Mouse (Mus musculus): ENCODE results near the gene 1700025G04Rik.

The 1700025G04Rik gene

DNA sequence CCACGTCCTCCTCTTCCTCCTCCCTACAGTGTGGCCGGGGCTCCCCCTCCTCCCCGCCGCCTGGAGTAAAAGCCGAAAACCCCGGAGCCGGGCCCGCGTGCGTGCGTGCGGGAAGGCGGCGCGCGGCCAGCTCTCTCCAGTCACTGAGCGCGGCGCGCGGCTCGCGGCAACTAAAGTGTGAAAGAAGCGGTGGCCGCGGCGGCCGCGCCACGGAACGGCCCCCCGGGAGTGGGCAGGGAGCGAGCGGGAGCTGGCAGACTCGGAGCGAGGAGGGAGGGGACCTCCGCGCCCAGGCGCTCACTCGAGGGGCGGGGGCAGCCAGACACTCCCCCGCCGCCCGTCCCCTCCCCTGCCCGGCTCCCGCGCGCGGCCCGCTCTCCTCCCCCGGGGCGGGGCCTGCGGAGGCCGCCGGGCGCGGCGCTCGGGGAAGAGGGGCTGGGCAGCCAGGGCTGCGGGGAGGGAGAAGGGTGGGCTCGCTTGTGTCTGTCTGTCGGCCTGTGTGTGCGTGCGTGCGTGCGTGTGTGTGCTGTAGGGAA lies at the start of gene 1700025G04Rik:
Gene 1700025G04Rik, minus strand, starts transcription at position 108 of the 536 bp plus-strand sequence.
- in situ Hi-C loops (cut with MseI, MboI): no loop called here

DNA sequence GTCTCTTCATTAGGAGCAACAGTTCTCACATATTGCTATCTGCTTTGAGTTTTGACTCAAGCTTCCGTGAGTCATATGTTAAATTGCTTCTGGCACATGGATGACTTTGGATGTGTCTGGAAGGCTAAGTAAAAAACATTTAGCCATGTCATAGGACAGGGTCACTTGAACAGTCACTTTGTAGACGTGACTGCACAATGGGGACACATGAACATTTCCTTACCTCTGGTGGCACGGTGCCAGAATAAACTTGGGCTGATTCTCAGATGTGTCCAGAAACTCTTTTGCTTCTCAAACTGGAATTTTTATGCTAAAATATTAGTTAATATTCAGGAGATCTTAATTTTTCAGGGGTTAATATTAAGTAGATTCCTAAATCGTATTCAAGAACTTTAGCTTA lies 49.6 kb upstream of the 1700025G04Rik start:
- in situ Hi-C loops (cut with MseI, MboI): no loop called here

DNA sequence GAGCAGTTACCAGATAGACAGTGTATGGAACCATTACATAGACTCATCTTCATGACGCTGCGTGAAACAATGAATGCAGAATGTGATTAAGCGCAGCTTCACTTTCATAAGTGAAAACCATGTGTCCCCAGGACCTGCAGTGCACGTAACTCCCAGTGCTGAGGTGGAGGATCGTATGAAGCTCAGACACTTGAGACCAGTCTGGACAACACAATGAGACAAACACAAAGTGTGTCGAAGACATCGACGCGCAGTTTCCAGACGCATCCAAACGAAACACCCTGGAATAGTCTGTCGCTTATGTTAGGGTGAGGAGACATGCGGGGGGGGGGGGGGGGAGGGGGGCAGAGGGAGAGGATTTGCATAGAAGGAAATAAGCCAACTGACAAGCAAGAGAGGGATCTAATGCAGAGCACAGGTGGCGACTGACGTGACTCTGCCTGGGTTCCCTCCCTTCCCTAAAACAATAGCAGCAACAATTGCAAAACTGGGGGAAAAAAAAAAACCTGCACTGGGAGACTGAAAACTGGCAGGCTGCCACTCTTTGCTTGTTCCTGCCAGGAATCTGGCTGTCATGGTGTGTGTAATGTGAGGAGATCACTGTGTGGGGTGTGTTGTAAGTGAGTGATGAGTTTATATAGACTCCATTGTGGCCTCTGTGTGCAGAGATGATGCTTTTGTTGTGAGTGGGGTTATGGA lies 40.3 kb upstream of the 1700025G04Rik start:
- in situ Hi-C loops (cut with MseI, MboI): no loop called here

DNA sequence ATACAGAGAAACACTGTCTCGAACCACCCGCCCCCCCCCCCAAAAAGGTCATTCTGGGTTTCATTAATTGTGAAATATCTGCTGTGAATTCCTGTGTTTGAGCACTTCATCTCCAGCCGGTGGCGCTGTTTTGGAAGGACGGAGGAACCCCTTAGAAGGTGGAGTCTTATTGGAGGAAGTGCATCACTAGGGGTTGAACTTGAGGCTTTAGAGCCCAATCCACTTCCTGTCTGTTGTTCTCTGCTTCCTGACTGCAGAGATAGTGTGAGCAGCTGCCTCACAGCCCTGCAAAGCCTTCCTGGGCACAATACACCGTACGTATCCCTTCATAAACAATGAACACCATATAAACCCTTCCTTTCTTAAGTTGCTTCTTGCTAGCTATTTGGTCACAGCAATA lies 35.5 kb upstream of the 1700025G04Rik start:
- in situ Hi-C loops (cut with MseI, MboI): no loop called here

DNA sequence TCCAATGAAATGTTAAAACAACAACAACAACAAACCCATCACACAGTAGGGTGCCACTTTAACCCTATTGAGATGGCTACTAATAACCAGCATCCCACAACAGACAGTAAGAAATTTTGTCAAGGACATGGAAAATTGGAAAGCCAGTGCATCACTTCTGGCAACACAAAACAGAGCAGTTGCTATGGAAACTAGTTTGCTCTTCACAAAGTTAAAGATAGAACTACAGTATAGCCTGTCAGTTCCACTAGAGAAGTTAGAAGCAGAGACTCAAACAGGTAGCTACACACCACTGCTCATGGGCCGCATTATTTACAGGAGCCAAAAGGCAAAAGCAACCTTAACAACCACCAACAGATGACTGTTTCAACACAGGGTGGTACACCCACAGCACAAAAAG lies 20.2 kb upstream of the 1700025G04Rik start:
- in situ Hi-C loops (cut with MseI, MboI): no loop called here

DNA sequence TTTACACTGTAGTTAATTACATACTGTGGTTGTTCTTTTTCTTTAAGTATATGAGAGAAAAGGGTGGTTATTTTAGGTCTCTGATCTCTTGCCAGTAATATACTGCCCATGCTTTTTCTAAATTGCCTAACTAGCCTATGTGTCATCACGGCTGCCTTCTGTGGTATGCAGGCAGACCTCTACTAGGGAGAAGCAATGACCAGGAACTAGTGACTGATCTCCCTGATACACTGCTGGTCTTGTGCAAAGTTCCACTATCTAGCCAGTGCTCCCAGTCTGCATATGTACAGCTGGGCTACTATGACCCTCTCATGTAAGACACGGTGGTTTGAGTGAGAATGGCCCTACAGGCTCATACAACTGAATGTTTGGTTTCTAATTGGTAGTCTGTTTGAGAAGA lies 16.2 kb upstream of the 1700025G04Rik start:
- in situ Hi-C loops (cut with MseI, MboI): no loop called here

DNA sequence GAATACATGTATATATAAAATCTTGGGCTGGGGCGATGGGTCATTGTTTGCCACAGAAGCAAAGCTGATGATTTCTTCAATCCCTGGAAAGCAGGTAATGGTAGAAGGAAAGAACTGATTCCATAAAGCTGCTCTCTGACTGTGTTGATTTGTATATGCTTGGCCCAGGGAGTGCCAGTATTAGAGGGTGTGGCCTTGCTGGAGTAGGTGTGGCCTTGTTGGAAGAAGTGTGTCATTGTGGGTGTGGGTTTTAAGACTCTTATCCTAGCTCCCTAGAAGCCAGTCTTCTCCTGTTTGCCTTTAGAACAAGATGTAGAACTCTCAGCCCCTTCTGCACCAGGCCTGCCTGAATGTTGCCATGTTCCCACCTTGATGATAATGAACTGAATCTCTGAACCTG lies 15.3 kb upstream of the 1700025G04Rik start:
- in situ Hi-C loops (cut with MseI, MboI): no loop called here

DNA sequence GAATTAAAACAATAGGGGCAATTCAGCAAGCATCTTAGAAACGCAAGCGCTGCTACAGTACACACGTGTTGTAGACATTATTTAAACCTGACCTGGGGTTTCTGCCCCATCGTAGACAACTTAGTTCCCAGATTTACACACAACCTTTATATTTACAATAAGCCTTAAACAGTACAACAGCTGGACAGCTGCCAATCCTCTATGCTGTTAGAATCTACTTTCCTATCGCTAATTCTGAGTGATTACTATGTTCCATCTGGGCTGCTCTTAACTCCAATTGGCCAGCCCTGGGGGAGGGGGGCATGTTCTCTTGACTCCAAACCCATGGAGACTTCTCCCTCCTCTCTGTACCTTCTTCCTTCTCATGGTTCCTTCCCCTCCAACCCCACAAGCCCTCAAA lies 11.8 kb upstream of the 1700025G04Rik start:
- in situ Hi-C loops (cut with MseI, MboI): no loop called here

DNA sequence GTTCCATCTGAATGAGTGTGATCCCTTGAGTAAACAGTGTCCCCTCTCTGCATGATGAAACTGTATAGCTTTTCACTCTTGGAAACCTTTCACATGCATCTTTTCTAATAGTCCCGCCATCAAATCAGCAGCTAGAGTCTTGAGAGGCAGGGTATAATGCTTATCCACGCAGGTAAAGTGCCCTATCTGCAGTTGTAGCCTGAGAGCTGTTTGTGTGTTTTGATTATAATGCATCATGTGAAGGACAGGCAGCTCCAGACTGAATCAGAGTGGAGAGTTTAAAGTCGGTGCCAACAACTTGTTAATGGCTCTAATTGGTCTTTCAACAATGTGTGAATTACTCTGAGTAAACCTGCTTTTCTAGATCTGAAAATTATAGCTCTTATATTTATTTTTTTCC lies 6.1 kb upstream of the 1700025G04Rik start:
- in situ Hi-C loops (cut with MseI, MboI): no loop called here

DNA sequence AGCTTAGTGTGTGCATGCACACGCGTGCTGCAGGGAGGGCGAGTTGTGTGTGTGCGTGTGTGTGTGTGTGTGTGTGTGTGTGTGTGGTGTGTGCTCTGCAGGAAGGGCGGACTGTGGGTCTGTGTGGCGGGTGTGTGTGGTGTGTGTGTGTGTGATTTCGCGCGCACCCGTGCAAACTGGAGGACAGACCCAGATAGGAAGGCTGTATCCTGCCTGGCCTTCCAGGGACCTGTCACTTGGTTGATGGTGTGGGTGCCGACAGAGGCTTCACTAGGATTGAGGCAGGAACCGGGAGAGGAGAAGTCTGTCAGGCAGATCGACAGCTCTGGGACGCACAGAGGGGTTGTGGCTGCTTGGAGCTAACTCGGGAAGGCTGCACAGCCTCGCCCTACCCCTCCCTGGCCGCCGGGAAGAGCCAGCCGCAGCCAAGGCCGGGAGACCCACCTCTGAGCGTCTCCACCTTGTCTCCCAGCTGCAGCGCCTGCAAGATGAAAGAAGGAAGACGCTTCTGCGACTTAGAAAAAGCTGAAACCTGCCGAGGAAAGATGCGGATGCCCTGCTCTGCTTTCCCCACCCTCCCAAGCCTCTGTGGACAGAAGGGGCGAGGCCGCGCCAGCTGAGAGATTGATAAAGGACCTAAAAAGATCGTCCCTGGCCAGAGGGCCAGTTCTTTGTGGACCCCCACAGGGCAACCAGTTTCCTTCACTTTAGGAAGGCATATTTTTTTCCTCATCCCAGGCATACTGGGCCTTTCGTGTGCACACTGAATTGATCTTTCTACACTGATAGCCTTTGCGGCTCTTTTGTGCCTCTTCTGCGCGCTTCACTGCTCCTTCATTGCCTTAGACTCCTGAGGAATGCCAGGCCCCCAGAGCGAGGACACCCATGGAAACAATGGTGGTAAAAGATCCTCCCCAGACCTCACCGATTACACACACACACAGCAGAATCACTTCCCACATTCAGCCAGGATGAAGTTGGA lies 930 bp upstream of the 1700025G04Rik start:
- in situ Hi-C loops (cut with MseI, MboI): no loop called here

DNA sequence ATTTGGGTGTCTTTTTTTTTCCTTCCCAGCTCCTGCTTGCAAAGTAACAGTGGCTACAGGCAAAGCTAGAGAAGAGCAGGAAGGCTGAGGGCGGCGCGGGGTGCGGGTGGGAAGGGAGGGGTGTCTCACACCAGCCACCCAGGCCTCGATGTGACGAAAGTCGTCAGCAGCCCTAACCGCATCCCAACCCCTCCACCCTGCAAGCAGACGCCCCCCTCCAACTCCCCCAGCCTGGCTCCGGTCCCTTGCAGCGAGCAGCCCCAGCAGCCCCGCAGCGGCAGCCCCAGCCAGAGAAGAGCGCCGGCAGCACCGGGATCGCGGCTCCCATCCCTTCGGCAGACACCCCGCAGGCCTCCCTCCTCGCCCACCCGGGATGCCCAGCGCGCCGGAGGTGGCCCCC lies 399 bp downstream of the 1700025G04Rik start:
- in situ Hi-C loops (cut with MseI, MboI): no loop called here

DNA sequence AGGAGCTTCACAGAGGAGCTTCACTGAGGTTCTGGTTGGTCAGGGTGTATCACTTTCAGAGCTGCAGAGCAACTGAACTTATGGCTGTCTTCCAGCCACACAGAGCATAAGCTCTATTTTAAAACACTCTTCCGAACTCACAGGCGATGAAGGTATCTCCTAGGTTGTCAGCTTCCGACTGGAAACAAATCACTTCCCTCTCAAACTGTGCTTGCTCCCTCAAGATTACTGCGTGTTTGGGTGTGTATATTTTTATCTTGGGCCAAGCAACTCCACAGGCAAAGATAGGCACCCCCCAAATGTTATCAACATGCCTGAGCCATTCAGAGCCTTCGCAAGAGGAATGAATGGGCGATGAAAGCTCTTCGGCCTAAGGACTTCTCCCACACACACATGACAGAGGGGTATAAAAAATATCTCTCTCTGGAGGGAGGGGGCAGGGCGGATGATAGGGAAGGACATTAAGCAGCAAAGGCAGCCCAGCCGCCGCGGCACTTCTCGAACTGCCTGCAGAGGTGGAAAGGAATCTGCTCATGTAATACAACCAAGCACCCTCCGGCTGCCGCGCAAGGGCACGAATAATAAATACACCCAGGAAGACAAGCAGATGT lies 1.0 kb downstream of the 1700025G04Rik start:
- in situ Hi-C loops (cut with MseI, MboI): no loop called here

DNA sequence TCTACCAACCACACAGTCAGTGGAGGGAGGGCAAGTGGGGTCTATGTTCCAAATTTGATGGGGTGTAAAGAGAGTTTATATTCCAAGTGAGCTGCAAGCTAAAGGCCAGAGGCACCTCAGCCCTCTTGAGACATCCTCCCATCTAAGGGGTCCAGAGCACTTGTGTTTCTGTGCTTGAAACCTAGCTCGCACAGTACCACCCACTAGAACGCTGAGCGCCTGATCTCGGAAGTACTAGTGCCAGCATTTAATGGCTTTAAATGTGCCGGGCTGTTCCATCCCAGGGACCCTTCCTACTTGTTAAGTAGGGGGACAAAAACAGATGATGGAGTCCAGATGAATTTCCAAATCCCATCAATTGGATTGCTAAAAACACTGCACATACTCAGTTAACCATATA lies 1.9 kb downstream of the 1700025G04Rik start:
- in situ Hi-C loops (cut with MseI, MboI): no loop called here

DNA sequence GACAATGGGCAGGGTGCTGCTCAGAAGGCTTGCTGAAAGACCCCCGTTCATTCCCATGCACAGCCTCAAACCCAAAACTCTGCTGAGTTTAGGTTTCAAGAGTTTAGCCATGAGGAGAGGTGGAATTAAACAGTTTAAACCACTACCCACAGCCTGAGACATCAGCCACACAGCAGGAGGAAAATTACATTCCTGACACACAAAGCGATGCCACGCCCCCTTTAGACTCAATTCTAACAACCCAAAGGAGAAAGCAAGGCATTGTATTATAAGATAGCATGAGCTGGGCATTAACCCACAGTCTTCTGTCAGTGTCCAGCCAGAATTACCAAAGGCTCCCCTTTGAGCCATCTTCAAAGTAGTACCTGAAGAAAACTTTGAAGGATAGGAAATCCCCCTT lies 3.0 kb downstream of the 1700025G04Rik start:
- in situ Hi-C loops (cut with MseI, MboI): no loop called here

DNA sequence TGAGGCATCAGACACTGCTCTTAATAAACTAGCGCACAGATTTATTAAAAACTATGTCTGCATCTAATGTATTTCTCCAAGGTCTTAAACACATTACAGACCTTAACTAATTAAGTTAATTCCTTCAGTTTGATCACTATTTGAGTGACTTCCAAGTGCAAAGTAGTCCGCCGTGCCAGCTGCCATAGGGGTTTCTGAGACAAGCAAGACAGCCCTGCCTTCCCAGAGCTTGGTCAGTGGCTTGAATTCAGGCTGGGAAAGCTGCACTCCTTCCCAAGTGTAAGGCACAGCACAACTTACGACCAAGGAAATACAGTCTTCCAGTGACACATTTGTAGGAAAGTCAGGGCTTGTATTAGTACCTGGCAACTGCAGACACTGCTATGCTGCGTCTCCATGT lies 4.4 kb downstream of the 1700025G04Rik start:
- in situ Hi-C loops (cut with MseI, MboI): no loop called here

DNA sequence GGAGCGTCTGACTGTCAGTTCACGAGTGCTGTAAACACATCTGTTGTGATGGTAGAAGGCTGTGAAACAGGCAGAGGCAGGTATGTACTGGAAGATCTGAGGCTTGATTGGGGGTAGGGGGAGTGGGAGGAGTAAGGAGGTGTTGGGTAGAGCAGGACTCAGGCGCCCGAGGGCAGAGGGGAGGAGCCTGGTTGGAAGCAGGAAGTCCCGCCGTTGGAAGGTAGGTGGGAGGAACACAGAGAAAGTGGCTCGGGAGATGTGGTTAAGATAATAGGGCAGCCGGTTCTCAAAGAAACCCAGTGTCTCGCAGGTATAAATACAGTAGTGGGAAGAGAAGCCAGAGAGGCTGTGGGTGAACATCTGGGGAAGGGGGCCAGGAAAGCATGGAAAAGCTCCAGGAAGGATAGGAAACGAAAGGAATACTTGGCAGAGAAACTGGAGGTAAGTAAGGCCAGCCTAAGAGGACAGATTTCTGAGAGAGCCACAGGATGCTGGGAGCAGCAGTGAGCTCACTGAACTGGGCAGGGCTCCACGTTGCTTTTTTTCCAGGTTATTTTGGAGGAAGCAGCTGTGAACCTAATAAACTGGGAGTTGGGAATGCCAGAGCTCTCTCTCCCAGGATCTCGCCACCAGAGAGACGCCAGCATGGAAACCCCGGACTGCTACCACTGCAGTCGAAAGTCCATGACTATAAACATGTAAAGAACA lies 5.1 kb downstream of the 1700025G04Rik start:
- in situ Hi-C loops (cut with MseI, MboI): no loop called here

DNA sequence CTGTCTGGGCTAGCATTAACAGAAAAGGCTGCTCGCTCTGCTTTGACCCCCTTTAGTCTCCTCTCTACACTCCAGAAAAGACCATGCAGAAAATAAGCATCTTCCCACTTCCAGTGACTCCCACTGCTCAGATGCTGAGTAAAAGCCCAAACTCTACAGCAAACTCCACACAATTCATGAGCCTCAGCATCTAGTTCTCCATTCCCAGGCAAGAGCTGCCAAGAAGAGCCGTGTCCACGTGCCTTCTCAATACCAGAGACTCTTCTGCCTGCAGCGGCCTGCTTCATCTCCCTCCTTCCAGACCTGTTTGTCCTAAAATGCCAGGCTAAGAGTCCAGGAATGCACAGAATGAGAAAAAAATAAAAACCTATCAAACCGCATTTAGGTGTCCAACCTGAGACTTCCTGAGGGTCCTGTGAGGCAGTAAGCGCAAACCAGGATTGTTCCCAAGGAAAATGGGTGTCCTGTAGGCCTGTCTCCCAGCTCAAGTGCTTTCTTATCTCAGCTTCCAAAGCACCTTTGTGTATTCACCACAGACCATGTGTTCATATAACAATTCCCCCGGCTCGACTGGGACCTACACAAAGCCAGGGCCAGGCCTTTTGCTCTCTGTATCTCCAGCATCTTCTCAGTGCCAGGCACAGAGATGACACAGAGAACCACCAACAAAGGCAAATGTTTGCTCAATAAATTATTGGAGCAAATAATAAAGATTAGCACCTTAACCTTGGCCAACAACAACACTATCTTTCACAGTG lies 7.8 kb downstream of the 1700025G04Rik start:
- in situ Hi-C loops (cut with MseI, MboI): no loop called here

DNA sequence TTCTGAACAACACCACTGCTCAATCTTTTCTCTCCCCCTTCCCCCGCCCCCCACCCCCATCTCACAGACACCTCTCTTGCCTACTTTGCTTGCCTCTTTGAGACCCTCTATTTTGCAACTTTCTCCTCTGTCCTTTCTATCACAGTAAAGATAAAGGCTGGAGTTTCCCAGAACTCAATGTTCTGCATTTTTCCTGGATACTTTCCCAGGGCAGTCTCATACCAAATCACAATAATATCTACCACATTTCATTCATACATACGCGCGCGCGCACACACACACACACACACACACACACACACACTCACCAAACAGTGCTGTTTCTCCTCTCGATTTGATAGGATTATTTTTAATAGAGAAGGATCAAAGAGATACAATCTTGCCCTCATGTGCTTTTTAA lies 8.8 kb downstream of the 1700025G04Rik start:
- in situ Hi-C loops (cut with MseI, MboI): no loop called here

DNA sequence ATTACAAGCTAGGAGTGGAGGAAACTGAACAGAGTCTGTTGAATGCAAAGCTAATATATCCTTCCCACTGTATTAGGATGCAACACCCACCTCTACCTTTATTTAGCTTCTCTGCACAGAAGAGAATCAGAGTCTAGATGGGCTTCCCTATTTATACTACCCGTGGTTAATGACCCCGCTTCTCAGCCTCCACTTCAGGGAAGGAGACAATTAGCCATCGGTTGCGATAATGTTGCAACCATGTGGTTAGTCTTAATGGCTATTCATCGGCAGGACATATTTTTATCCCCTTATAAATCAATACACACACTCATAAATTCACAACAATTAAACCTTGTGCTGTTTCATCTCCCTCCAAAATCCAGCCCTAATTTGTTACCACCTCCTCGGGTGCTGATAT lies 9.7 kb downstream of the 1700025G04Rik start:
- in situ Hi-C loops (cut with MseI, MboI): no loop called here

DNA sequence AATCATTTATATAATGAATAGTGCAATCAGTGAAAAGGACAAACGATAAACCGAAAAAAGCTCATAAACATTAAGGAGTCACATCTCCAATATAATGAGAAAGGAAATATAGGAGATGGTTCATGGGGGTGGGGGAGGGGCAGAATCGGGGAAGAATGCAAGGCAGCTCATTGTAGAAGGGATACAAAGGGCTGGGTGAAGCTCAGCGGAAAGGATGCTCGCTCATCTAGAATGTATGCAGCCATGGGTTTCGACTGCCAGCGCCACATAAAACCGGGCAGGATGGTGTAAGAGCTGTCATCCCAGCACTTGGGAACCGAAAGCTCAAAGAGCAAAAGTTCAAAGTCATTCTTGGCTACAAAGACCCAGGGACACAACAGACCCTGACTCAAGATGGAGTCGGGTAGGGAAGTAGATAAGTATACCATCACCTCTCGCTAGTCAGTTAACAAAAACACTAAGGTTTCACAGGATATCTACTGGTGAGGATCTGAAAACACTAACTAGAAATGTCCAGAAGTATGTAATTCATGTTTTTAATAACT lies 12.7 kb downstream of the 1700025G04Rik start:
- in situ Hi-C loops (cut with MseI, MboI): no loop called here

All from mouse trophoblast stem cell (cell line).